Mouse (Mus musculus) fibroblast of lung, adult 2 months (primary cell): ENCODE data around the gene Banp.

ENCODE experiments used
- DNase-seq: peaks from one replicate; pipeline ENCODE4 v3.0.0-alpha.2; 2011; ENCODE audit warnings: low read depth

Gene Banp

GRCm38 (mm10) chr8:121950749-121951655, 1.5 kb downstream of the Banp start:
- DNase-seq, result no peak

DNA sequence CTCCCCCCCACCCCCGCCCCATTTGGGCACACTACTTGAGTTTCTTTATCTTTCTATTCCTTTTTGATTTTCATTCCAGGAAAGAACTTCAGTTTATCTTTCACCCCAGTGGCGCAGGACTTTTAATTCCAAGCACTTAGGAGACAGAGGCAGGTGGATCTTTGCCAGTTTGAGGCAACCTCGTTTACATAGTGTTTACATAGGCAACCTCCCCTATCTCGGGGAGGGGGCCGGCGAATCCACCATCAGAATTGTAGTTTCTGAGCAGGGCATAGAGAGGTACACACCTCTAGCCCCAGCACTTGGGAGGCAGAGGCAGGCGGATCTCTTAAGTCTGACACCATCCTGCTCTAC, 2.1 kb downstream of the Banp start:
- DNase-seq, result no peak

DNA sequence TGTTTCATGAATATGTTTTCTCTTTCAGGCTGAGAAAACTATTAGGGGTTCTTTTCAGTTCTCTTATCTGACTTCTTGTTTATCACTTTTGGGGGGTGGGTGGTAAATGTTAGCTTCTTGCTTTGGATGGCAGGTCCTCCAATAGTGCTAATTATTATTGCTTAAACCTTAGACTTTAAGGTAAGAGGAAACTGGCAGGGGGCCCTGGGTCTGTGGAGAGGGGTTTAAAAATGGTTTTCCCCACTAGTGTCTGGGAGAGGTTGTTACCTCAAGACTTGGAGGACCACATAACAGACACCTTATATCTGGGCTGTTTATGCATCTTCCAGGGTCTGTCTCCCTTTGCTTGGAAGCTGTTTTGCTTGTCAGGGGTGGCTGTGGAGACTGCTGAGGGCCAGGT, 2.6 kb downstream of the Banp start:
- DNase-seq, result no peak

DNA sequence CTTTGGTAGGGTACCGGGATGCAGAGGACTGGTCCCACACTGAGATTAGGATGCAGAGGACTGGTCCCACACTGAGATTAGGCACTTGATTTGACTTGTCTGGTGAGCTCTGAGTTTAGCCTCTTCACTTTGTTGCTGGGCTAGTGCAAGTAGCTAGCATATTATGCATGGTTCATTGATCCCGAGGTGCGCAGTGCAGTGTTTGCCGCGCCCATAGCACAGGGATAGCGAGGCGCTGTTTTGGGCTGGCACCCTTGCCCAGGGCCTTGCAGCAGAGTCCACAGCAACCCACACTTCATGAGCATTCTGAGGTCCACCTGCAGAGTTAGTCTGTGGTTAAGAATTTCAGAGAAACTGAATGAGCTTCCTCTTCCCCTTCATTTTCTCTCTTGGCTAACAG, 3.2 kb downstream of the Banp start:
- DNase-seq, result no peak

GRCm38 (mm10) chr8:121953821-121954545, 4.4 kb downstream of the Banp start:
- DNase-seq, result no peak

- DNase-seq, result no peak
Measured at GRCm38 (mm10) chr8:121954981-121955555, 5.5 kb downstream of the Banp start.

- DNase-seq, result no peak
Measured at GRCm38 (mm10) chr8:121955825-121956500, 6.4 kb downstream of the Banp start.

GRCm38 (mm10) chr8:121958395-121958794, 8.8 kb downstream of the Banp start:
- no peak for DNase-seq

DNA sequence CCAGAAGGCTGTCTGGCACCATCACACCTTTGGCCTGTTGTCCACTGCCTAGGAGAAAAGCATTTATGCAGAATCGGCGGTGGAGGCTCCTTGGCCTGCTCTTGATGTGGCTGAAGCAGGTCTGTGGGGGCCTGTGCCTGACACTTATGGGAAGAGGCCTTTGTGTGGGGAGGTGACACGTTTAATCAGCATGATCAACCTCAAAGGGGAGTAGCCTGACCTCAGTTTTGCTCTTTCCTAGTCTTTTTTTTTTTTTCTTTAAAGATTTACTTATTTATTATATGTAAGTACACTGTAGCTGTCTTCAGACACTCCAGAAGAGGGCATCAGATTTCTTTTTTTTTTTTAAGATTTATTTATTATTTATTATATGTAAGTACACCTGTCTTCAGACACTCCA, 13.3 kb downstream of the Banp start:
- no peak for DNase-seq

DNA sequence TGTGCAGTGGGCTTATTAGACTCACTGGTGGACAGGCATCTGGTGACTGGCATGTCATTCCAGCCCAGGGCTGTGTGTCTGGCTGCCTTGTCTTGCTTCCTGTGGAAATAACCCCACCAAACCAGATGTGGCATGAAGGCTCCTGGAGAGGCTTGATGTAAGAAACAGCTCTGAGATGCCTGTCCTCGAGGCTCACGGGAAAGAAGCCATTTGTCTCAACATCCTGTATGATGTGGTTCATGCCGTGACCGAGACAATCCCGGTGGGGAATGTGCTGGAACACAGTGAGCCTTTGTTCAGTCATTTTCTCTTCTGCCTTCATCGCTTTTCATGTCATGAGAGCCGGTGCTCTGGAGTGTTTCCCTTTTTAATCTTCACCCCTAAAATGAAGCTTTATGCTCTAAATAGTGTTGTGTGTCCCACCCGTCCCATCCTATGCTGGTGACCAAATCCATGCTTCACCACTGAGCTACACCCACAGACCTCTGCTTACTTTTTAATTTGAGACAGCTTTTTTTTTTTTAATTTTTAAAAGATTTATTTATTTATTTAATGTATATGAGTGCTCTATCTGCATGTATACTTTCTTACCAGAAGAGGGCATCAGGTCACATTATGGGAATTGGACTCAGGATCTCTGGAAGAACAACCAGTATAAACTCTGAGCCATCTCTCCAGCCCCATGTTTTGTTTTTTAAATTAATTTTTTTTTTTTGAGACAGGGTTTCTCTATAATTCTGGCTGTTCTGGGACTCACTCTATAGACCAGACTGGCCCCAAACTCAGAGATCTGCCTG, 15.4 kb downstream of the Banp start:
- no peak for DNase-seq

DNA sequence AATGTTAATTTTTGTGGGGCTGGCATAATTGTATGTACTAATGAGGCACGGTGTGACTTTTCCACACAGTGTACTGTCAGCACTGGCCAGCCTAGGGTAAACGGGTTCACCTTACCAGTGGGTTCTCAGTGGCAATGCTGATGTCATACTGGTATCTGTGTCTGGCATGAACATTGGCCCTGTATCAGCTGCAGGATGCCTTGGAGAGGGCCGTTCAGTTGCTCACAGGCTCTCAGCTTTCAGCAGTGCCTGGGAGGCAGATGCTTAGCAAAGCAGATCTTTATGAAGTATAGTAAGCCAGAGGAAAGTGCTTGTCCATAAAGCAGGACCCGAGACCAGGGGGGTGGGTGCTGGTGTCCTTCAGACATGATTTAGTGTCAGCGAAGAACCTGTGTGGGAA, 16.6 kb downstream of the Banp start:
- DNase-seq, result no peak

GRCm38 (mm10) chr8:121966714-121967448, 17.3 kb downstream of the Banp start:
- DNase-seq, result no peak

DNA sequence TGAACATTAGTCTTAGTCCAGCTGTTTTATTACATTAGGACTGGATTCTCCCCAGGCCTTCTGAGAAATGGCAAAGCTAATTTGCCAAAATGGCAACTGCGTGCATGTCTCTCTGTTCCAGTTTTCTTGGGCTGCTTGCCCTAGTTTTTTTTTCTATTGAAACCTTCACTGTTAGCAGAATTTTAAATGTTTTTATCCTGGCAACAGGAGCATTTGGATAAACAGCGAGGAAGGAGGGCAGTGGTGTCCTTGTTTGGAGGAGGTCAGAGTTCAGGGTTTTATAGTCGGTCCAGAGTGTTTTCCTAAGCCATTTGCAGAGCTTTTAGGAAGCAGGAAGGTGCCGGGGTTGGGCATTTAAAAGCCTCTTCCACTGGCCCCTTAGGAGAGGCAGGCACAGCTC, 18.4 kb downstream of the Banp start:
- peak; percentile 56 for DNase-seq

DNA sequence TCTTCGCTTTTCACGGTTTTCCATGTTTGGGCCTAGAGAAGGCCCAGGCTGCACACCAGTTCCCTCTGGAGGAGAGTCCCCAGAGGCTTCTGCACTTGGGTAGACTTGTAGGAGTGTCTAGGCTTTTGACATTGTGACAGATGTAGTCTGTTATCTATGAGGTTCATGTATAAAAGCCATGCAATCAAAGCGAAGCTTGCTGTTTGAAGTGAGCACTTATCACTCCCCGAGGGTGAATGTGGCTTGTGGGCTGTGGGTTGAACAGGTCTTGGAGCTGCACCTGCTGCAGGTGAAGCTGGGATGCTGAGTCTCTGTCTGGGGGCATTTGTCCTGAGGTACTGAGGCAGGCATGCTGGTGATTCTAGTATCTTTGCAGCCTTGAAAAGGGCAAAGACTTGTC, 19.0 kb downstream of the Banp start:
- no peak for DNase-seq

- no peak for DNase-seq
Measured at GRCm38 (mm10) chr8:121970225-121970624, 20.7 kb downstream of the Banp start.

- DNase-seq, result no peak
Measured at GRCm38 (mm10) chr8:121971488-121972058, 22.0 kb downstream of the Banp start.

GRCm38 (mm10) chr8:121973906-121974305, 24.4 kb downstream of the Banp start:
- no peak for DNase-seq

- DNase-seq, result no peak
Measured at GRCm38 (mm10) chr8:121977819-121978590, 28.5 kb downstream of the Banp start.

GRCm38 (mm10) chr8:121978670-121979069, 29.1 kb downstream of the Banp start:
- no peak for DNase-seq
